Mouse (Mus musculus) small intestine, adult 2 months (tissue): Measurements from ENCODE around the gene Sla2.
"Not testable (repeated sequence)": the region's sequence is repeated elsewhere in the genome, so short reads cannot be mapped to it uniquely, and the experiment has no call there.

Experiments used
- CTCF ChIP-seq: fragments of 200-500 bp; IDR thresholded peaks from 2 replicates; pipeline ENCODE4 v1.5.1; 2012; ENCODE audit warnings: low read depth, mild to moderate bottlenecking, control low read depth, inconsistent platforms, low read length, moderate library complexity, mixed read lengths; ENCODE audit not compliant: insufficient replicate concordance, insufficient read length; ENCODE audit errors: extremely low read depth
- POLR2A ChIP-seq: fragments of 200-500 bp; IDR thresholded peaks from 2 replicates; pipeline ENCODE4 v1.6.1; 2012; ENCODE audit warnings: low read depth, mild to moderate bottlenecking, control low read depth, inconsistent platforms, low read length, moderate library complexity

DNA sequence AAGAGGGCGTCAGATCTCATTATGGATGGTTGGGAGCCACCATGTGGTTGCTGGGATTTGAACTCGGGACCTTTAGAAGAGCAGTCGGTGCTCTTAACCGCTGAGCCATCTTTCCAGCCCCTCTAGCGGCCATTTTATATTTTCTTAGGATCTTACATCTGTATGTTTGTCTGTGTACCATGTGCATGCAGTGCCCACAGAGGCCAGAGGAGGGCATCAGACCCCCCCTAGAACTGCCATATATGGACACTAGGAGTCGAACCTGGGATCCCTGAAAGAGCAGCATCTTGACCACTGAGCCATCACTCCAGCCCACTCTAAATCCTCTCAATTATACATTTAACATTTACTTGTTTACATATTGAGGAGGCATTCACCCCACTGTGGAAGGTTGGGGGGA, 61.9 kb downstream of the Sla2 start:
- not testable (repeated sequence) for TF ChIP-seq POLR2A, CTCF
